Mouse (Mus musculus): ENCODE data around the gene Il6ra.

The Il6ra gene

GRCm38 (mm10) chr3:89847596-89847995 lies 65.4 kb downstream of the Il6ra start:
- DNase-seq (ENCODE audit: low read depth) = no peak

- no peak for DNase-seq (ENCODE audit: low read depth)
These were observed 65.9 kb downstream of the Il6ra start for GRCm38 (mm10) chr3:89847126-89847525.

GRCm38 (mm10) chr3:89845814-89846213 lies 67.2 kb downstream of the Il6ra start:
- DNase-seq (ENCODE audit: low read depth) = no peak

GRCm38 (mm10) chr3:89843148-89843547 lies 69.8 kb downstream of the Il6ra start:
- peak; percentile 46 for DNase-seq (ENCODE audit: low read depth)

- DNase-seq (ENCODE audit: low read depth) = peak; percentile 43
These were observed 70.7 kb downstream of the Il6ra start for GRCm38 (mm10) chr3:89842258-89842657.

GRCm38 (mm10) chr3:89835362-89835761 lies 77.6 kb downstream of the Il6ra start:
- DNase-seq (ENCODE audit: low read depth) = no peak

- no peak for DNase-seq (ENCODE audit: low read depth)
These were observed 82.0 kb downstream of the Il6ra start, which contains the start of gene She for GRCm38 (mm10) chr3:89830815-89831591. Gene She, plus strand, starts transcription at chr3:89831370.

GRCm38 (mm10) chr3:89826295-89826694 lies 86.7 kb downstream of the Il6ra start:
- no peak for DNase-seq (ENCODE audit: low read depth)

GRCm38 (mm10) chr3:89823594-89823993 lies 89.4 kb downstream of the Il6ra start:
- DNase-seq (ENCODE audit: low read depth) = no peak

GRCm38 (mm10) chr3:89821548-89822480 lies 91.2 kb downstream of the Il6ra start:
- no peak for DNase-seq (ENCODE audit: low read depth)

GRCm38 (mm10) chr3:89821096-89821513 lies 91.9 kb downstream of the Il6ra start:
- DNase-seq (ENCODE audit: low read depth) = no peak

GRCm38 (mm10) chr3:89820311-89821095 lies 92.5 kb downstream of the Il6ra start:
- DNase-seq (ENCODE audit: low read depth) = no peak

- no peak for DNase-seq (ENCODE audit: low read depth)
These were observed 93.1 kb downstream of the Il6ra start for GRCm38 (mm10) chr3:89819897-89820296.

- DNase-seq (ENCODE audit: low read depth) = no peak
These were observed 94.4 kb downstream of the Il6ra start for GRCm38 (mm10) chr3:89818605-89819004.

GRCm38 (mm10) chr3:89817056-89817455 lies 95.9 kb downstream of the Il6ra start:
- DNase-seq (ENCODE audit: low read depth) = no peak
